Mouse (Mus musculus) urinary bladder, postnatal 14 days (tissue): Measurements from ENCODE around the gene B230219D22Rik.
"Not testable (repeated sequence)": the region's sequence is repeated elsewhere in the genome, so short reads cannot be mapped to it uniquely, and the experiment has no call there.

ENCODE experiments used
- DNase-seq: peaks from one replicate; pipeline ENCODE4 v3.0.0; 2021; ENCODE audit warnings: low spot score

The B230219D22Rik gene

DNA sequence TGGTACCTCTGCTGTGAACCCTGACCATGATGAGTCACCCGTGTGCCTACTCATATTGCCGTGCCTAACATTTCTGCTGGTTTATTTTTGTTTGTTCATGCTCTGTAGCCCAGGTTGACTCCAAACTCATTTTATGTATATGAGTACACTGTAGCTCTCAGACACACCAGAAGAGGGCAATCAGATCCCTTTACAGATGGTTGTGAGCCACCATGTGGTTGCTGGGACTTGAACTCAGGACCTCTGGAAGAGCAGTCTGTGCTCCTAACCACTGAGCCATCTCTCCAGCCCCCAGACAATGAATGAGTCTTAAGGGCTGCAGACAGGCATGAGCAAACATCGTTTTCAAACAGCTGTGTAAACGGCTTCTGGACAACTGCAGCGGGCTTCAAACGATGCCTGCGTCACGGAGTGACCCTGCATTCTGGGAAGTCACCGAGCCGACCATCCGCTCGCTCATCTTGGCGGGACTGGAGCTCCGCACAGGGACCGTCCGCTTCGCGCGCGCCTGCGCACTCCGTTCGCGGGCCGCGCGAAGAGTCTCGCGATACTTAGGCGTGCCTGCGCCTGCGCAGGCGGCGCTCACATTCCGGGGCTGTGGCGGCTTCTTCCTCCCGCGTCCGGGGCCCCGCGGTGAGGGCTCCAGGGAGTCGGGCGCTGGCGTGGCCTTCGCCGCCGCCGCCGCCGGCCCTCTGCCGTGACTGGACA is at the start of gene B230219D22Rik:
Gene B230219D22Rik, plus strand, starts transcription at position 590 of the 708 bp plus-strand sequence.
- DNase-seq = peak; percentile 91

DNA sequence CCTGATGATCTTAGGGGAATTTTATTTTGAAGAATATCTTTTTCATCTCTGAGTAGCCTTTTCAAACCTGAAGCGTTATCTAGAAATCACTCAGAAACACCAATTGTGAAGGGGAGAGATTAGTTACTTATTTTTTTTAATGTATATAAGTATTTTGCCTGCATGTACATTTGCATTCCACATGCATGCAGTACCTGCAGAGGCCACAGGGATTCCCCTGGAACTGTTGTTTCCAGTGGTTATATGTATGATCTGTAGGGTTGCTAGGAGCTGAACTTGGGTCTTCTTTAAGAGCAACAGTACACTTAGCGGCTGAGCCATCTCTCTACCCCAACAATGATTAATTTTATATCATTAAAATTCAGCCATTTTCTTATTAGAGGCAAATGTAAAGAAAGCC is 48.4 kb upstream of the B230219D22Rik start:
- no peak for DNase-seq

DNA sequence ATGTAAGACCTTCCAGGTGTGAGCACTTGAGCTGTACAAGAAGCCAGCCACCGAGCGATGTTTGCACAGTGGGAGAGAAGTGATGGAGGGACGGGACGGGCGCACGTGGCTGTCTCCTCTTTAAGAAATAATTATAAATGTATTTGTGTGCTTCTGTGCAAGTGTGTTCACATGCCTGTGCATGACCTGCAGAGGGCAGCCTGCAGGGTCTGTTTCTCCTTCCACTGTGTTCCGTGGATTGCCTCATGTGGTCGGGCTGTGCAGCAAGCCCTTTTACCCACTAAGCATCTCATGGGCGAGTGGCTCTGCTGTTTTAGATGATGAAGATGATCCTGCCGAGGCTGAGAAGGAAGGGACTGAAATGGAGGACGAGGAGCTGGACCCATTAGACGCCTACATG is 42.8 kb upstream of the B230219D22Rik start:
- DNase-seq = no peak

DNA sequence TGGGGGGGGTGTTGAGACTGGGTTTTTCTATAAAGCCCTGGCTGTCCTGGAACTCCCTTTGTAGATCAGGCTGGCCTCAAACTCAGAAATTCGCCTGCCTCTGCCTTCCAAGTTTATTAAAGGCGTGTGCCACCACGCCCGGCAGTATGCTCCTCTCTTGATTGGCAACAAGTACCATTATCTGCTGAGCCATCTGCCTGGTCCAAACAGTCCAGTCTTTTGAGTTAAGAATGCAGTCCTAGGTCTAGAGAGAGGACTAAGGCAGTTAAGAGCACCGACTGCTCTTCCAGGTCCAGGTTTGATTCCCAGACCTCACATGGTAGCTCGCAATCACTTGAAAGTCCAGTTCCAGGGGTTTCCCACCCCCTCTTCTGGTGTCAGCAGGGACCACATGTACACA is 41.9 kb upstream of the B230219D22Rik start:
- no peak for DNase-seq

DNA sequence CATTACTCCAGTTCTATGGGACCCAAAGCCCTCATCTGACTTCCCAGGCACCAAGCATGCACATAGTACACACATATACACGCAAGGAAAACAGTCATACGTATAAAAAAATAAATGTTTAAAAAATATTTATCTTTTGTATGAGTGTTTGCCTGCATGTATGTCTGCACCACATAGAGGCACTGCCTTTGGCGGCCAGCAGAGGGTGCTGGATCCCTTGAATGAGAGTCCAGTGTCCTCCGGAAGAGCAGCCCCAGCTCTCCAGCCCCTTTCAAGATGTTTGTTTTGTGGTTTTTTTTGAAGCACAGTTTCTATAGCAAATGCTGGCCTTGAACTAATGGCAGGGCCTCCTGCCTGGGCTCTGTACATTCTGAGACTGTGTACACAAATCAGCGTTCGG is 24.4 kb upstream of the B230219D22Rik start:
- peak; percentile 38 for DNase-seq

DNA sequence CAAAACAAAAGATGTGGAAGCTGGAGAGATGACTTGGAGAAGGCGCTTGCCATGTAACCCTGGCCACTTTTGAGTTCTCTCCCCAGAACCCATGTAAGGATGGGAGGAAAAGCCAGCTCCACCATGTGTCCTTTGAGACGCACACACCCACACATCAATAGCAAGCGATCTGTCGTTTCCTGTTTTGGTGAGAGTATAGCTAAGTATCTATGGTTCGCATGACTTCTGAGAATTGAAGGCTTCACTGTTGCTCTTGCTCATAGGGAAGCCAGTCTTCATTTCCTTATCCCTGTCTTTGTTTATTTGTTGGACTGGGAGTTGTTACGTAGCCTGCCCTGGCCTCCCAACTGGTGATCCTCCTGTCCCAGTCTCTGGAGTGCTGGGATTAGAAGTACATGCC is 20.2 kb upstream of the B230219D22Rik start:
- no peak for DNase-seq

DNA sequence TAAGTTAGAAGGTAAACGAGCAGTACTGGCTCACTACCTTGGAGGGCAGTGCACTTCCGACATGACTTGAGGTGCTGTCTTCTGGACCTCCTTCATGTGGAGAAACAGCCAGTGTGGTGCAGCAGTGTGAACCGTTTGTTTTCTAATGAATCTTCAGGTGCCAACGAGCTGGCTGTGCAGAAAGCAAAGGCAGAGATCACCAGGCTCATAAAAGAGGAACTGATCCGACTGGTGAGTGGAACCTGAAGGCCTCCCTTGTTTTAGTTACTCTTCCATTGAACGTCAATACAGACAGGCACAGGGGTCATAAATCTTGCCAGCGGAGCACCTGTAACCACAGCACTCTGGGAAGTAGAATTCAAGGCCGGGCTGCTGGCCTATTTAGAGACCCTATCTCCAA is 15.6 kb upstream of the B230219D22Rik start:
- no peak for DNase-seq

DNA sequence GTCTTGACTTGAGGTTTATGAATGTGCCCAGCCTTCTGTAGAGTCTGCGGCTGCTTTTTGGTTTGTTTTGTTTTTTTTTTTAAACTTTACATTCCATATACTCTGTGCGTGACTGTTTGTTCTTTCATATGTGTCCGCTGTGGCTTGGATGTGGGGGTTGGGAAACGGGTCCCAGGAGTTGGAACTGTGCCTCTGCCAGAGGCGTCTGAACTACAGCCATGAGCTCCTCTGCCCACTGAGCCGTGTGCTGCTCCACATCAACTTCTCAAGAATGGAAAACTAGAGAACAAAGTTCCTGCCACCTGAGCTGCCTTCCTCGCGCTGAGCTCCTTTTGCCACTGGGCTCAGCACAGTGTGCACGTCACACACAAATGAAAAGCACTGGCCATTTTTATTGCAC is 10.7 kb upstream of the B230219D22Rik start:
- DNase-seq = no peak

DNA sequence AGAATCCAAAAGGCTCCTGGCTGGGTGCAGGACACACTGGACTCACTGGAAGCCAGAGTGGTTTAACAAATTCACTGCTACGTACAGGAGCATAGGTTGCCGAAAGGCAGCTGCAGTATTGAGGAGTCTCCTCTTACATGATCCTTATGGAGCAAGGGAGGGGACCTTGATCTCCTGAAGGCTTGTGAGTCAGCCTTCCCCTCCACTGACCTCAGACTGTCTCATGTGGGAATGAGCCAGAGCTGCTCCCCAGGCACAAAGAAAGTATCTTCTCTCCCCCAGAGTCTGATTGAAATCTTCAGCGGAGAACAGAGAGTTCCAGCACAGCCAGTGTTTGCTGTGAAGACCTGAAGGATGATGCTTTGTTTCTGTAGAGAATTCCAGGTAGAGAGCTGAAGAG is 9.3 kb upstream of the B230219D22Rik start:
- no peak for DNase-seq

DNA sequence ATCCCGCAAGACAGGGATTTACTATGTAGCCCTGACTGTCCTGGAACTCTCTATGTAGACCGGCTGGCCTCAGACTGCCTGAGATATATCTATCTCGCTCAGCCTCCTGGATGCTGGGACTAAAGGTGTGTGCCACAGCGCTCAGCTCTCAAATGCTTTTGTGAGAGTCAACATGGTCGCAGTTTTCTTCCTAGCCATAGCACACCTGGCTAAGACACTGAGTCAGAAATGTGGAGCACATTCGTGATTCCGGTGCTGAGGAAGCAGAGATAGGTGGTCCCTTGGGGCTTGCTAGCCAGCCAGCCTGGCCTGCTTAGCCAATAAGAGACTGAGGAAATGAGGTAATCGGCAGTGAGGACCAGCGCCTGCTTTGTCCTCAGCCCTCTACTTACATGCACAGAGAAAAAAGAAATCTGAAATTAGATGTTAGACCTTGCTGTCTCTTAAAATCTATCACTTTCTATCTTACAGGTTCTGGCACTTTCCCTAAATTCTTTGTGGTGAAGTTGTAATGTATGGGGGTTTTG is 6.8 kb upstream of the B230219D22Rik start:
- no peak for DNase-seq

DNA sequence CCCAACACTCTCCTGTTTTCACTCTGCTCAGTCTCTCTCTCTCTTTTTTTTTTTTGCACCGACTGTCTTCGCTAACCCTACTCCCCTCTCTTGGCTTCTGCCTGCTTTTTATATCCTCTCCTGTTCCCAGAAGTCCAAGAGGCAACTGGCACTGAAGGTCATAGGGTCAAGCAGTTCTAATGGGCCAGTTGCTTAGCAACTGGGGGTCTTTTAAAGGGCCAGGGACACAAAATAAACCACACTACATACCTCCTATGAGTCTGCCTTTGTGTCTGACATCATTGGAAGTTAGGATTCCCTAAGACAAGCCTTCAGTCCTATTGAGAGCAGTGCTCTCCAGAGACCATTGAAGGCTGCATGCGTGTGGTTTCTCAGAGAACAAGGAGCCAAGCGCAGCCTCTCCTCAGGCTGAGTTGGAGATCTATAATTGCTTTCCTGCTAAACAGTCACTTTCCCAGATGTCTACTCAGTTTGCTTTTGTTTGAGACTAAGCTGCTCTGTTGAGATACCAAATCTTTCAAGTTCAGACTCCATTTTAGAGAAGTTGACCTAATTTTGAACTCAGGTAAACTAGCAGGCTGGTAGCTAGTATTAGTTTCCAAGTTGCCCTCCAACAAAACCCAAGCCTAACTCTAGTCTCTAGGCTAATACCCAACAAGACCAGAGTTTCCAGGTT is 4.9 kb upstream of the B230219D22Rik start:
- DNase-seq = no peak

DNA sequence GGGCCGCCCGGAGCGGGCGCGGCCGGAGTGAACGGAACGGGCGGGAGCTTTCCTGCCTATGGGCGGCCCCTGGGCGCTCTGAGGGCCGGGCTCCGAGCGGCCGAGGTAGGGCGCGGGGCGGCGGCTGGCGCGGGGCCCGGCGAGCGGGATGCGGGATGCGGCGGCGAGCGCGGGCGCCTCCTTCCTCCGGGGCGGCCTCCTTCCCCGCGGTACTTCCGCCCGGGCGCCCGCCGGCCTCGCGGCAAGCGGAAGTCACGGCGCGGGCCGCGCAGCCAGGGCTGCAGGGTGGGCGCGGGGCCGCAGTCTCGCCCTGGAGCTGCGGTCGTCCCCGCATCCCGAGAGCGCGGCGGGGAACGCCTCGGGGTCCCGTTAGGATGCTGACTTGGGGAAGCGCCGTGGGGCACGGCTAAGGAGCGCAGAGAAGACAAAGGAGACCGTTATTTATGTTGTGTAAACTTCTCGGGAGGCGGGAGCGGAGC is 358 bp downstream of the B230219D22Rik start:
- peak; percentile 34 for DNase-seq

DNA sequence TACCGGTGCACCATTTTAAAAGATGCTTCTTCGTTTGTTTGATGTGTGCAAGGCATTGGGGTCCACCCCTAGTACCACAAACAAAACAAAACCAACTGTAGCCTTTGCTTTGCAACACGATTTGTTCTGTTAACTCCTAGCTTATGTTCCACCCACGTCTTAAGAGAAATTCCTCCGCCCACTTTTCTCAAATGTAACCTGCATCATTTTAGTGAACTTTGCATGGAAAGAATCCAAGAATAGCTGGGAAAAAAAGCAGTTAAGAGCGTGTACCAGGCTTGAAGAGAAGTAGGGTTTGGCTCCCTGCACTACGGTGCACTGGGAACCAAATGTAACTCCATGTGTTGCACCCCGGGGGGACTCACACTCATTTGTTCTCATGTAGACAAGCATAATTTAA is 1.2 kb downstream of the B230219D22Rik start:
- no peak for DNase-seq

DNA sequence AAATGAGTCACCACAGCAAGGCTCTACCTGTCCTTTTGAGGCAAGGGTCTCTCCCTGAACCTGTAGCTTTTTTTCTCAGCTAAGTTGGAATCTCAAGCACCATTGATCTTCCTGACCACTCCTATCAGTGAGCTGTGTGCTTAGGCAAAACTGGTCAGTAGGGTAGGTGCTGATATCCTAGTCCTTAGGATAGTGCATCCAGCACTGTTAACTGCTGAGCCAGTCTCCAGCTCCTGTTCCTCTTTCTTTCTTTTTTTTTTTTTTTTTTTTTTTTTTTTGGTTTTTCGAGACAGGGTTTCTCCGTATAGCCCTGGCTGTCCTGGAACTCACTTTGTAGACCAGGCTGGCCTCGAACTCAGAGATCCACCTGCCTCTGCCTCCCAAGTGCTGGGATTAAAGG is 3.1 kb downstream of the B230219D22Rik start:
- DNase-seq = not testable (repeated sequence)

DNA sequence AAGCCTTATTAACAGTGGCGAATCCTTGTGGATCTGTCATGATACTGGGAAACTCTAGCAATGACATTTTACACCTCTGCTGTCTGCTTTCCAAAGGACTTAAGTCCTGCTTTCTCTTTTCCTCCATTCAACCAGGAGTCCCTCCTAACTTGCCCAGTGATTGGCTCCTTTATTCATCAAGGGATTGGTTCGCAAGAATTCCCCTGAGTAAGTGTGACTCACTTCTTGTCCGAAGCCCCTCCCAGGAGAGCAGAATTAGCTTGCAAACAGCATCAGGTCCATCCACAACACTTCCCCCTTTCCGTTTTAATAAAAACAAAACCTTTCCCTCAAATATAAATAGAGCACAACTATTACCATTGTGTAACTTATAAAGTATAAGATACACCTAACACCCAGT is 11.4 kb downstream of the B230219D22Rik start:
- DNase-seq = no peak

DNA sequence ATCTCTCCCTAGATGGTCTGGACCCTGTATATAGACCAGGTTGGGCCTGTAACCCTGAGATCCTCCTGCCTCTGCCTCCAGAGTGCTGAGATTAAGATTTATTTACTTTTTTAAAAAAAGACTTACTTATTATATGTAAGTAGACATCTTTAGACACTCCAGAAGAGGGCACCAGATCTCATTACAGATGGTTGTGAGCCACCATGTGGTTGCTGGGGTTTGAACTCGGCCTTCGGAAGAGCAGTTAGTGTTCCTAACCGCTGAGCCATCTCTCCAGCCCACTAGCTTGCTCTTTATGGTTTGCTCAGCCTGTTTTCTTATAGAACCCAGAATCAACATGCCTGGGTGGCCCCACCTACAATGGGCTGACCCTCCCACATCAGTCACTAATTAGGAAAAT is 19.9 kb downstream of the B230219D22Rik start:
- DNase-seq = no peak

DNA sequence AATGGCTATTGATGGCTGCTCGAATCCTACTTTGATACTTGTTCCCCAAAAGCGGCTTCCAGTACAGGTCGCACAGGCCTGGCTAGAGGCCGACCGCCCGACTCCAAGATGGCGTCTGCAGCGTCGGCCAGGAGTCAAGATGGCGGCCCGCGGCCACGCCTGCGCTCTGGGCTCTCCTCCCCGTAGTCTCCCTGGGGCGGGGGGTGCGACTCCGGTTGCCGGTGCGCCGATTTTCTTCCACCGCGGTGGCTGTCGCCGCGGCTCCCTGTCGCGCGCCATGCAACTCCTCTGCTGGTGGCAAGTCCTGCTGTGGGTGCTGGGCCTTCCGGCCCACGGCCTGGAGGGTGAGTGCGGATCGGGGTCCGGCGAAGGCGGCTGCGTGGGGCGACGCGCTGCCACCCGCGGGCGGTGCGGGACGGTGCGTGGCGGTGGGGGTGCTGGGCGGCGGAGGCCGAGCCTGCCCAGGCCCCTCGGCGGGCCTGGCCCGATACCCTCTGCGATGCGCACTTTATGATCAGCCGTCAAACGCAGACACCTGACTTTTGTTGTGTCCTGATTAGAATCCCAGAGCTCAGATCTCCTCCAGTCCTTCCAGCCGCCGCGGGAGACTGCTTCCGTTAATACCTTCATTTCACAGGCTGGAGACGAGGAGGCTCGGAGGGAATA is 21.7 kb downstream of the B230219D22Rik start, which contains the start of gene Txndc15:
Gene Txndc15, plus strand, starts transcription at position 150 of the 666 bp plus-strand sequence.
- peak; percentile 85 for DNase-seq

DNA sequence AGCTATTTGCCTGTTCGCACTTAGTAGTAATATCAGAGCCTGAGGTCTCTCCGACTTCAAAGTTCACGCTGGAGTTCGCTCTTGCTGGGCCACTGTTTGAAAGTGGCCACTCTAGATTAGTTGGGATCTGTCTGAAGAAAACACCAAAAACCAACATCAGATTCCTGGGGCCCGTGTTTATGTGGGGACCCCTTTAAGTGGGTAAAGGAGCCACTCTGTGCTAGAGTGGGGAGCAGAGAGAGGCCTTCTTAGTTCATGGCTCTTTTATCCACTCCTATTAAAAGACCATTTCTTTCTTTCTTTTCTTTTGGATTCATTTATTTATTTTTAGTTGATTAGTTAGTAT is 22.2 kb downstream of the B230219D22Rik start:
- no peak for DNase-seq

DNA sequence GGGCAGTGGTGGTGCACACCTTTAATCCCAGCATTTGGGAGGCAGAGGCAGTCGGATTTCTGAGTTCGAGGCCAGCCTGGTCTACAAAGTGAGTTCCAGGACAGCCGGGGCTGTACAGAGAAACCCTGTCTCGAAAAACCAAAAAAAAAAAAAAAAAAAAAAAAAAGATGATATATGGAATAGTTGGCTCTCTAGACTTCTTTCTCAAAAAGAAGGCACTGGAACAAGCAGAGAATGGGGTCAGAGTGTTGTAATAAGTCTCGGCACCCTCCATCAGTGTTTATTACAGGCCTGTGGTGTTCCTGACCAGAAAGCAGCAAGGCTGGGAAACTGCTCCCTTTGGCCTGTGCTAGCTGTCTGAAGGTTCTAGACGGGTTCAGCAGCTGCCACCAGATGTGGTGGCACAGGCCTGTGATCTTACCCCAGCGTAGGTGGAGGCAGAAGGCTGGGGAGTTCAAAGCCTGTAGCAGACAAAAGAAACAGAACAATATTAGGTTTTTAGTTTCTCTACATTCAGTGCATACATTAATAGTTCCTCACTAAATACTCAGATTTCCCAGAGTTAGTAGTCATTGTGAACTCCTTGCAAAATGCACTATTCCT is 23.1 kb downstream of the B230219D22Rik start:
- DNase-seq = no peak

DNA sequence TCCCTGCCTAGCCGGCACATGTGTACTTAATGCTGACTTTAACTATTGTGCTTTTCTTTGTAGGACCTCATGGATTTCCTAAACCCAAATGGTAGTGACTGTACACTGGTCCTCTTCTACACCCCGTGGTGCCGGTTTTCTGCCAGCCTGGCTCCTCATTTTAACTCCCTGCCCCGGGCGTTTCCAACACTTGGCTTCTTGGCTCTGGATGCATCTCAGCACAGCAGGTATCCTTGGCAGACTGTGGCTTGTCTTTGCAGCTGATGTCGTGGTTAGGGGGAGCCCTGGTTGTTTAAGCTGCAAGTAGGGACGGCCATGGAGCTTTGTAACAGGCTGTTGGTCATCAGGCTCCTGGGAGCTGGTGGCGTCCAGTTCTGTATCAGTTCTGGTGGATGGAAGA is 28.6 kb downstream of the B230219D22Rik start:
- DNase-seq = no peak

DNA sequence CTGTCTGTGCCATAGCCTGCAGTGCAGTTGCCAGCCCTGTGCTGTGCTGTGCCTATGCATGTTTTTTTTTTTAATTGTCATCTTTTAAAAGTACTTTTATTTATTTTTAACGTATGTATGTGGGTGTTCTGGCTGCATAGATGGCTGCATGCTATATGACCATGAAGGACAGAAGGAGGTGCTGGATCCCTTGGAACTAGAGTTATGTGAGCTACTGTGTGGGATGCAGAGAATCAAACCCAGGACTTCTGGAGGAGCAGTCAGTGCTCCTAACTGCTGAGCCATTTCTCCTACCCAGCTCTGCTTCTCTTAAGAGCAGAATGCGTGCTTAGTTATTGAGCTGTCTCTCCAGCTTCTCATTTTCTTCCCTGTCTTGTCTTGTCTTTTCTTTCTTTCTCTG is 29.1 kb downstream of the B230219D22Rik start:
- DNase-seq = no peak

DNA sequence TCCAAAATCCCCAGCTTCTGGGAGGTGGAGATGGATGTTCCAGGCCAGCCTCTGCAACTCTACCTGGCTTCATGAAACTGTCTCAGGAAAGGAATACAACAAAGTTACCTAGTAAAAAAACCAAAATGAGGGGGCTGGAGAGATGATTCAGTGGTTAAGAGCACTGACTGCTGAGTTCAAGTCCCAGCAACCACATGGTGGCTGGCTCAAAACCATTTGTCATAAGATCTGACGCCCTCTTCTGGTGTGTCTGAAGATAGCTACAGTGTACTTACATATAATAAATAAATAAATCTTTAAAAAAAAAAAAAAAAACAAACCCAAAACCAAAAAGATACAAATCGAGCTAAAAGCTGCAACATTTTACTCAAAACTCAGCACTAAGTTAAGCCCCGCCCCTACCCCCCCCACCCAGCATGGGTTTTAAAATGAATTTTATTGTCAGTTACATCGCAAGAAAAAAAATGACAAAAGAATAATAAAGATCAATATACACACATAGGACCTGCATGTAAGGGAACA is 33.7 kb downstream of the B230219D22Rik start:
- no peak for DNase-seq
